Mouse (Mus musculus) kidney, postnatal 0 days (tissue): ENCODE measurements around the gene Mapkap1. TPM values are rescaled to one million over a fixed set of nuclear protein-coding genes. Genes with fewer than 3 reads are reported as not detected.

Experiments
- ATAC-seq: fragments of 200-750 bp; cut with Nextera tagmentation; replicated peaks from 2 replicates; pipeline ENCODE4 v1.8.0; 2017; ENCODE audit warnings: low read depth, moderate number of reproducible peaks, moderate TSS enrichment, moderate library complexity; ENCODE audit not compliant: low FRiP score
- DNase-seq: peaks from one replicate; pipeline ENCODE4 v3.0.0-alpha.2; 2016; ENCODE audit warnings: low spot score
- H3K27ac ChIP-seq: fragments of 300-500 bp; sonication (generic); 2 replicates; pipeline ENCODE4 v1.5.1; 2014; ENCODE audit warnings: mild to moderate bottlenecking
- H3K27me3 ChIP-seq: fragments of 300-500 bp; sonication (generic); 2 replicates; pipeline ENCODE4 v1.6.1; 2014; ENCODE audit warnings: low read length, mixed read lengths; ENCODE audit not compliant: insufficient read depth
- H3K36me3 ChIP-seq: fragments of 300-500 bp; sonication (generic); 2 replicates; pipeline ENCODE4 v1.6.1; 2014; ENCODE audit warnings: low read length, mixed read lengths; ENCODE audit not compliant: insufficient read depth
- H3K4me1 ChIP-seq: fragments of 300-500 bp; sonication (generic); replicated peaks from 2 replicates; pipeline ENCODE4 v1.6.1; 2014; ENCODE audit warnings: antibody characterized with exemption, low read length, mixed read lengths; ENCODE audit not compliant: insufficient read depth
- H3K4me2 ChIP-seq: fragments of 300-500 bp; sonication (generic); 2 replicates; pipeline ENCODE4 v1.6.1; 2014; ENCODE audit warnings: mild to moderate bottlenecking, low read length, moderate library complexity, mixed read lengths
- H3K4me3 ChIP-seq: fragments of 300-500 bp; sonication (generic); replicated peaks from 2 replicates; pipeline ENCODE4 v1.5.1; 2014; ENCODE audit warnings: low read depth, low read length
- H3K9ac ChIP-seq: fragments of 300-500 bp; sonication (generic); 2 replicates; pipeline ENCODE4 v1.6.1; 2014; ENCODE audit warnings: low read depth, low read length
- H3K9me3 ChIP-seq: fragments of 300-500 bp; sonication (generic); replicated peaks from 2 replicates; pipeline ENCODE4 v1.6.1; 2016; ENCODE audit warnings: low read length, inconsistent platforms, mixed read lengths
- CTCF ChIP-seq: IDR thresholded peaks from 2 replicates; pipeline ENCODE4 v1.5.1; 2016; ENCODE audit warnings: antibody characterized with exemption, low read depth, mild to moderate bottlenecking, moderate library complexity
- WGBS: fragments of 180-500 bp; shearing (Covaris S2); extraction: QIAGEN DNeasy Blood & Tissue Kit; methylation state at CpG from one replicate; pipeline ENCODE4 v1.1.7; 2014; 5-methylcytosine and 5-hydroxymethylcytosine counted together
- polyA plus RNA-seq: library from polyadenylated mRNA; unstranded; fragments of >200 nt; fragmentation: Nextera tagmentation; extraction: Ambion mirVana; gene quantifications from 2 replicates; pipeline ENCODE4 v1.2.1, GENCODE M21; 2015

The Mapkap1 gene
- polyA plus RNA-seq, 1 experiment from 2014 or later = 92.3 TPM

- DNase-seq (no peak), ATAC-seq (no peak)
- Histone ChIP-seq H3K4me2 (no peak overlapping the region), H3K9me3 (no peaks in the 10 kb centered on the region), H3K27me3 (no peaks in the 10 kb centered on the region), H3K4me1 (no peaks in the 10 kb centered on the region), H3K4me3 (no peak overlapping the region), H3K9ac (no peak overlapping the region), H3K27ac (no peak overlapping the region), H3K36me3 (no peaks in the 10 kb centered on the region)
- no peak for TF ChIP-seq CTCF
- WGBS = 71% methylated on average over 12 of the region's 12 CpGs
Observed at GRCm38 (mm10) chr2:34563089-34563694, 156.6 kb downstream of the Mapkap1 start.

- no peak overlapping the region for H3K9ac ChIP-seq
- H3K4me3 ChIP-seq = no peak overlapping the region
- H3K4me1 ChIP-seq = no peaks in the 10 kb centered on the region
- DNase-seq (no peak), ATAC-seq (no peak)
- no peaks in the 10 kb centered on the region for H3K27me3 ChIP-seq
- no peaks in the 10 kb centered on the region for H3K36me3 ChIP-seq
- H3K9me3 ChIP-seq = no peaks in the 10 kb centered on the region
- no peak overlapping the region for H3K27ac ChIP-seq
- peak; percentile 13; the same call in 1 of the 2 replicates for TF ChIP-seq CTCF
- no peak overlapping the region for H3K4me2 ChIP-seq
Observed at GRCm38 (mm10) chr2:34563865-34564264, 157.3 kb downstream of the Mapkap1 start.

- no peak for ATAC-seq
- H3K4me3 ChIP-seq = no peak overlapping the region
- no peak overlapping the region for H3K4me2 ChIP-seq
- no peak for TF ChIP-seq CTCF
- 64% methylated on average over 4 of the region's 4 CpGs for WGBS
- no peak overlapping the region for H3K9ac ChIP-seq
- peaks cover 6% of the 10 kb centered on the region; the same call in 1 of the 2 replicates for H3K4me1 ChIP-seq
- DNase-seq = no peak
- H3K27me3 ChIP-seq = no peaks in the 10 kb centered on the region
- H3K36me3 ChIP-seq = no peaks in the 10 kb centered on the region
- H3K9me3 ChIP-seq = no peaks in the 10 kb centered on the region
- H3K27ac ChIP-seq = no peak overlapping the region
Observed at GRCm38 (mm10) chr2:34566146-34566545, 159.6 kb downstream of the Mapkap1 start.

DNA sequence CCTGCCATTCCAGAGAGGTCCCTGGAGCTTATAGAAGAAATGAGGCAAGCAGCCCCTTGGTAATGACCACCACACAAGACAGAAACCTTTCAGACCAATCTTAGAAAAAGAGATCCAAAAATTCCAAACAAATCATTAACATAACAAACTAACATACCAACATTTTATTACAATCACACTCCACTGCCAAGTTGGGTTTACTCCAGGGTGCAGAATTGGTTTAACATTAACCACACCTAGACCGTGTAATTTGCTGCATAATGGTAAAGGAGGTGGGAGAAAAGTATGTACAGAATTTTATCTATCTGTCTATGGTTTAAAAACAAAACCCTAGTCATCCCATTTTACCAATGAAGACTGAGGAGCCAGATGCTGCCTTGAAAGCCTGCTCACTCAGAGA lies 160.0 kb downstream of the Mapkap1 start:
- H3K4me3 ChIP-seq = no peak overlapping the region
- H3K36me3 ChIP-seq = no peaks in the 10 kb centered on the region
- H3K9ac ChIP-seq = no peak overlapping the region
- H3K27me3 ChIP-seq = no peaks in the 10 kb centered on the region
- WGBS = 42% methylated on average over 1 of the region's 1 CpGs
- peaks cover 6% of the 10 kb centered on the region; the same call in 1 of the 2 replicates for H3K4me1 ChIP-seq
- no peaks in the 10 kb centered on the region for H3K9me3 ChIP-seq
- ATAC-seq (no peak), DNase-seq (no peak)
- H3K27ac ChIP-seq = no peak overlapping the region
- TF ChIP-seq CTCF = no peak
- no peak overlapping the region for H3K4me2 ChIP-seq

GRCm38 (mm10) chr2:34569131-34569530 lies 162.6 kb downstream of the Mapkap1 start:
- no peak overlapping the region for H3K4me2 ChIP-seq
- 82% methylated on average over 5 of the region's 5 CpGs for WGBS
- H3K4me1 ChIP-seq = peaks cover 6% of the 10 kb centered on the region; the same call in 1 of the 2 replicates
- H3K4me3 ChIP-seq = no peak overlapping the region
- ATAC-seq (no peak), DNase-seq (no peak)
- H3K9me3 ChIP-seq = no peaks in the 10 kb centered on the region
- no peaks in the 10 kb centered on the region for H3K36me3 ChIP-seq
- H3K9ac ChIP-seq = no peak overlapping the region
- H3K27me3 ChIP-seq = no peaks in the 10 kb centered on the region
- no peak overlapping the region for H3K27ac ChIP-seq
- TF ChIP-seq CTCF = no peak

DNA sequence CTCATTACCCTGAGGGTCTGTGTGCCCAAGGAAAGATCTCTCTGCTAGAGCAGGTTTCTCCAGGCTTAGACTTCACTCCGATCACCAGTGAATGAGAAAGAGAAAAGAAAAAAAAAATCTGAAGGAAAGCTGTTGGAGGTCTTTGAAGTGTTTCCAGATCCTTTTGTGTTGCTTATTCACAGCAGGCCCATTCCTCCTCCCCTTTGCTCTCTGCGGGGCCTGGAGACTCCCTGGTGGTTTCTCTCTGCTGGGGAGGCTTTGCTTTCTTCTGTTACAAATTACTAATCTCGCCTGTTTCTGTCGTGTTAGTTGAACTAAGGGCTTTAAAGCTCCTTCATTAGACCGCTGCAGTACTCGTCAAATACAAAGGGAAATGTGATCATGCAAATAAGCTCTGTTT lies 163.8 kb downstream of the Mapkap1 start:
- H3K4me1 ChIP-seq = peaks cover 6% of the 10 kb centered on the region; the same call in 1 of the 2 replicates
- no peaks in the 10 kb centered on the region for H3K9me3 ChIP-seq
- no peak overlapping the region for H3K4me3 ChIP-seq
- no peak overlapping the region for H3K4me2 ChIP-seq
- no peak overlapping the region for H3K9ac ChIP-seq
- ATAC-seq (no peak), DNase-seq (peak; percentile 69)
- H3K36me3 ChIP-seq = no peaks in the 10 kb centered on the region
- 20% methylated on average over 6 of the region's 6 CpGs for WGBS
- 0 out of 2 replicates have a peak overlapping the region, but pooled peaks have one; percentile 0 for H3K27ac ChIP-seq
- no peak for TF ChIP-seq CTCF
- no peaks in the 10 kb centered on the region for H3K27me3 ChIP-seq

GRCm38 (mm10) chr2:34571096-34571495 lies 164.5 kb downstream of the Mapkap1 start:
- H3K27ac ChIP-seq = no peak overlapping the region
- TF ChIP-seq CTCF = no peak
- H3K9ac ChIP-seq = no peak overlapping the region

More at GRCm38 (mm10) chr2:34571096-34571495, 164.5 kb downstream of the Mapkap1 start:
- no peaks in the 10 kb centered on the region for H3K9me3 ChIP-seq
- no peak overlapping the region for H3K4me2 ChIP-seq
- DNase-seq (no peak), ATAC-seq (no peak)
- no peak overlapping the region for H3K4me3 ChIP-seq
- H3K36me3 ChIP-seq = no peaks in the 10 kb centered on the region
- no peaks in the 10 kb centered on the region for H3K27me3 ChIP-seq
- WGBS = 55% methylated on average over 1 of the region's 1 CpGs
- H3K4me1 ChIP-seq = peaks cover 6% of the 10 kb centered on the region; the same call in 1 of the 2 replicates
